Mouse (Mus musculus) CH12.LX (cell line): Measurements from ENCODE around the gene Arhgap4. TPM values are rescaled to one million over a fixed set of nuclear protein-coding genes. Genes with fewer than 3 reads are reported as not detected.

ENCODE experiments used
- DNase-seq: peaks from one replicate; pipeline ENCODE4 v3.0.0-alpha.2; 2013; ENCODE audit errors: extremely low read depth
- H3K27ac ChIP-seq: 2 replicates; pipeline ENCODE4 v1.5.1; 2012; ENCODE audit warnings: low read depth, mild to moderate bottlenecking, control low read depth, moderate library complexity; ENCODE audit not compliant: insufficient read depth
- H3K27me3 ChIP-seq: replicated peaks from 2 replicates; pipeline ENCODE3; 2012; ENCODE audit warnings: inconsistent platforms
- H3K36me3 ChIP-seq, 2 experiments: replicated peaks in 1 of 2; 2 replicates each; pipeline versions ENCODE3 to v1.6.1; 2012; ENCODE audit warnings: inconsistent platforms in 1 of 2, low read length in 1 of 2, mild to moderate bottlenecking in 1 of 2, mixed read lengths in 1 of 2, moderate library complexity in 1 of 2; ENCODE audit not compliant: control insufficient read depth in 1 of 2, insufficient read depth in 1 of 2
- H3K4me1 ChIP-seq, 2 experiments: 2 replicates each; pipeline ENCODE4 v1.6.1; 2012; ENCODE audit warnings: inconsistent platforms in 1 of 2, moderate library complexity in 1 of 2; ENCODE audit not compliant: insufficient read depth in 2 of 2, control insufficient read depth in 1 of 2
- H3K4me2 ChIP-seq: 2 replicates; pipeline ENCODE4 v1.6.1; 2012; ENCODE audit warnings: low read depth, mild to moderate bottlenecking, control low read depth; ENCODE audit not compliant: poor library complexity, insufficient read depth, severe bottlenecking
- H3K4me3 ChIP-seq, 3 experiments: fragments of 150-350 bp in 1 of 3; sonication (generic) in 1 of 3; replicated peaks in 1 of 3; 2 replicates each; pipeline versions ENCODE3 to v1.5.1; 2011 to 2012; ENCODE audit warnings: low read depth in 2 of 3, low read length in 2 of 3, mild to moderate bottlenecking in 2 of 3, moderate library complexity in 2 of 3, control low read depth in 1 of 3, improper control_type of control experiment in 1 of 3, inconsistent platforms in 1 of 3, mixed read lengths in 1 of 3; ENCODE audit not compliant: poor library complexity in 1 of 3
- H3K79me2 ChIP-seq: replicated peaks from 2 replicates; pipeline ENCODE4 v1.6.1; 2012; ENCODE audit warnings: mild to moderate bottlenecking, moderate library complexity; ENCODE audit not compliant: control insufficient read depth, poor library complexity, insufficient read depth, severe bottlenecking; ENCODE audit errors: extremely low read depth
- H3K9ac ChIP-seq: 2 replicates; pipeline ENCODE4 v1.6.1; 2012; ENCODE audit warnings: low read depth, mild to moderate bottlenecking, control low read depth, moderate library complexity; ENCODE audit not compliant: insufficient read depth
- H3K9me3 ChIP-seq: replicated peaks from 2 replicates; pipeline ENCODE3; 2012; ENCODE audit warnings: low read length, inconsistent platforms, mixed read lengths
- BHLHE40 ChIP-seq: IDR thresholded peaks from 2 replicates; pipeline ENCODE4 v1.6.1; 2011; ENCODE audit warnings: mild to moderate bottlenecking, low read depth, low read length, improper control_type of control experiment
- CHD2 ChIP-seq: IDR thresholded peaks from 2 replicates; pipeline ENCODE4 v1.6.1; 2011; ENCODE audit warnings: low read length, improper control_type of control experiment
- E2F4 ChIP-seq: IDR thresholded peaks from 2 replicates; pipeline ENCODE4 v1.6.1; 2011; ENCODE audit warnings: low read depth, low read length, improper control_type of control experiment; ENCODE audit not compliant: insufficient replicate concordance
- ELF1 ChIP-seq: IDR thresholded peaks from 2 replicates; pipeline ENCODE4 v1.6.1; 2014; ENCODE audit warnings: low read depth, mild to moderate bottlenecking, inconsistent platforms, low read length, improper control_type of control experiment
- EP300 ChIP-seq: IDR thresholded peaks from 2 replicates; pipeline ENCODE4 v1.6.1; 2011; ENCODE audit warnings: low read length, improper control_type of control experiment
- ETS1 ChIP-seq: conservative IDR thresholded peaks from 2 replicates; pipeline ENCODE4 v1.6.1; 2012; ENCODE audit warnings: low read depth, mild to moderate bottlenecking, inconsistent platforms, low read length, improper control_type of control experiment, moderate library complexity
- GABPA ChIP-seq: IDR thresholded peaks from 2 replicates; pipeline ENCODE4 v1.6.1; 2012; ENCODE audit warnings: low read depth, low read length, improper control_type of control experiment, inconsistent platforms; ENCODE audit not compliant: insufficient replicate concordance
- HCFC1 ChIP-seq: IDR thresholded peaks from 2 replicates; pipeline ENCODE4 v1.6.1; 2012; ENCODE audit warnings: low read depth, mild to moderate bottlenecking, inconsistent platforms, low read length, improper control_type of control experiment
- JUN ChIP-seq: IDR thresholded peaks from 2 replicates; pipeline ENCODE4 v1.6.1; 2011; ENCODE audit warnings: low read depth, mild to moderate bottlenecking, low read length, improper control_type of control experiment, moderate library complexity; ENCODE audit not compliant: insufficient read depth
- JUND ChIP-seq: conservative IDR thresholded peaks from 2 replicates; pipeline ENCODE4 v1.6.1; 2011; ENCODE audit warnings: low read depth, low read length, improper control_type of control experiment
- MAX ChIP-seq: IDR thresholded peaks from 2 replicates; pipeline ENCODE4 v1.6.1; 2011; ENCODE audit warnings: low read length, improper control_type of control experiment
- MAZ ChIP-seq: IDR thresholded peaks from 2 replicates; pipeline ENCODE4 v1.6.1; 2012; ENCODE audit warnings: low read depth, mild to moderate bottlenecking, inconsistent platforms, low read length, improper control_type of control experiment, moderate library complexity
- NRF1 ChIP-seq: IDR thresholded peaks from 2 replicates; pipeline ENCODE4 v1.6.1; 2014; ENCODE audit warnings: low read depth, mild to moderate bottlenecking, inconsistent platforms, low read length, improper control_type of control experiment, moderate library complexity
- POLR2A ChIP-seq: IDR thresholded peaks from 2 replicates; pipeline ENCODE4 v1.6.1; 2011; ENCODE audit warnings: low read depth, mild to moderate bottlenecking, improper control_type of control experiment, low read length
- POLR2AphosphoS2 ChIP-seq: IDR thresholded peaks from 2 replicates; pipeline ENCODE4 v1.6.1; 2011; ENCODE audit warnings: low read depth, low read length, improper control_type of control experiment
- RCOR1 ChIP-seq: conservative IDR thresholded peaks from 2 replicates; pipeline ENCODE4 v1.6.1; 2012; ENCODE audit warnings: low read depth, mild to moderate bottlenecking, inconsistent platforms, low read length, improper control_type of control experiment
- UBTF ChIP-seq: IDR thresholded peaks from 2 replicates; pipeline ENCODE4 v1.6.1; 2012; ENCODE audit warnings: low read depth, mild to moderate bottlenecking, inconsistent platforms, low read length, improper control_type of control experiment, moderate library complexity
- USF1 ChIP-seq: IDR thresholded peaks from 2 replicates; pipeline ENCODE4 v1.6.1; 2014; ENCODE audit warnings: low read depth, mild to moderate bottlenecking, inconsistent platforms, low read length, improper control_type of control experiment
- ZC3H11A ChIP-seq: IDR thresholded peaks from 2 replicates; pipeline ENCODE4 v1.6.1; 2012; ENCODE audit warnings: low read depth, mild to moderate bottlenecking, inconsistent platforms, low read length, improper control_type of control experiment
- ZKSCAN1 ChIP-seq: IDR thresholded peaks from 2 replicates; pipeline ENCODE4 v1.6.1; 2012; ENCODE audit warnings: low read depth, inconsistent platforms, low read length, improper control_type of control experiment, borderline replicate concordance
- dilution Hi-C: fragments of 300-500 bp; cut with MboI; formaldehyde crosslinking; loops from 2 replicates; pipeline ENCODE4 v1.14.3; 2020; ENCODE audit warnings: low sequenced_read_pairs; ENCODE audit not compliant: extremely low pct_unique_long_range_greater_than_20kb, extremely low pct_ligation_motif_present
- in situ Hi-C: fragments of 300-500 bp; cut with MboI; formaldehyde crosslinking; loops from 3 replicates; pipeline ENCODE4 v1.14.3; 2019; ENCODE audit warnings: low sequenced_read_pairs, low pct_ligation_motif_present, low pct_unique_long_range_greater_than_20kb, mixed read lengths
- polyA plus RNA-seq: library from polyadenylated mRNA; unstranded; fragments of >175 nt; gene quantifications from 2 replicates; pipeline ENCODE4 v1.2.1, GENCODE M21; 2012; ENCODE audit warnings: low read depth; ENCODE audit not compliant: insufficient read length
- total RNA-seq, 2 experiments: library from RNA; depleted of rRNA; stranded (reverse); fragments of 300-350 nt in 1 of 2; fragments of >200 nt in 1 of 2; gene quantifications; 2 replicates each; pipeline ENCODE4 v1.2.3; 2012 to 2014

The Arhgap4 gene
- total and polyA plus RNA-seq, 3 experiments = 10.9 to 24.1 (median 14.3) TPM

DNA sequence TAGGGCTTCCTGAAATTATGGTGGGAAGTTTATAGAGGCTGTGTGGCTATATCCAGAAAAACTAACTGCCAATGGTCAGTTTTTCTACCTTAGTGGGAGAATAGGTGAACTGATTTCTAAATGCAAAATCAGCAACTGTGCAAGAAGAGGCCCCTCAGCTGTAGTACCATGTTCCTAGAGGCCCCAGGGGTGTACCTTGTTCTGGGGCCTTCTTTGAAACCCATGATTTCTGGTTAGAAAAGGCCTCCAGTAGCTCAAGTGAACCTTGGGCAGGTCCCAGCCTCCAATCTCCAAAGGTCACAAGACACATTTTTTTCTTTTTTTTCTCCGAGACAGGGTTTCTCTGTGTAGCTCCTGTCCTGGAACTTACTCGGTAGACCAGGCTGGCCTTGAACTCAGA, 20.6 kb upstream of the Arhgap4 start:
- no peaks in the 10 kb centered on the region for H3K9me3 ChIP-seq
- no peak overlapping the region for H3K4me2 ChIP-seq
- H3K9ac ChIP-seq = no peak overlapping the region
- H3K4me1 ChIP-seq = no peaks in the 10 kb centered on the region
- H3K27ac ChIP-seq = no peak overlapping the region
- no peak overlapping the region for H3K4me3 ChIP-seq
- TF ChIP-seq MAX (no peak), ETS1 (no peak), NRF1 (no peak), ZC3H11A (no peak), ELF1 (no peak), RCOR1 (no peak), GABPA (no peak), HCFC1 (no peak), ZKSCAN1 (no peak), JUN (no peak), EP300 (no peak), E2F4 (no peak), POLR2AphosphoS2 (no peak), USF1 (no peak), MAZ (no peak), CHD2 (no peak), UBTF (no peak), BHLHE40 (no peak), JUND (no peak)
- H3K36me3 ChIP-seq = peaks cover 55 to 64% of the 10 kb centered on the region in 2 experiments
- H3K79me2 ChIP-seq = no peaks in the 10 kb centered on the region
- dilution Hi-C loops = no loop called here
- DNase-seq = no peak
- H3K27me3 ChIP-seq = no peaks in the 10 kb centered on the region
- in situ Hi-C loops = no loop called here

DNA sequence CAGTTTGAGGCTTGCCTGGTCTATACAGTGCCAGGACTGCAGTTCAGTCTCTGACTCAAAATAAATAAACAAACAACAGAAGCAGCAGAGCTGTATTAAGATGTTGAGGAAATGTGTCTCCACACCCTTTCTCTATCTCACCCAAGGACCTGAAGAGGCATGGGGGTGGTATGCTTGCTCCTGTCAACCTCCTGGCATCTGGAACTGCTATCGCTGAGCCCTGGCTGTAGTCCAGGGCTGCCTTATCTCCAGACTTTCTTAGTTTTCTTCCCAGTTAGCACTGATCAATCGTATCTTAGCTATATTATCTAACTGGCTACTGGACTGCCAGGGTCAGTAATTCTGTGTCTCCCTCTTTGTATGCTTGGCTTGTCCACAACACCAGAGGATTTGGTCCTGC, 20.2 kb upstream of the Arhgap4 start:
- no peak for DNase-seq
- no peaks in the 10 kb centered on the region for H3K9me3 ChIP-seq
- no peak overlapping the region for H3K4me2 ChIP-seq
- in situ Hi-C loops = no loop called here
- no peaks in the 10 kb centered on the region for H3K4me1 ChIP-seq
- H3K79me2 ChIP-seq = no peaks in the 10 kb centered on the region
- H3K27me3 ChIP-seq = no peaks in the 10 kb centered on the region
- TF ChIP-seq GABPA (no peak), POLR2A (peak; percentile 21; the same call in 1 of the 2 replicates)
- no peak overlapping the region for H3K9ac ChIP-seq
- no peak overlapping the region for H3K4me3 ChIP-seq
- H3K36me3 ChIP-seq = peaks cover 50 to 60% of the 10 kb centered on the region in 2 experiments
- dilution Hi-C loops = no loop called here
- H3K27ac ChIP-seq = no peak overlapping the region
